Mouse (Mus musculus) kidney, postnatal 10 days (tissue): ENCODE measurements around the gene Rbm20.
"Not testable (repeated sequence)": the region's sequence is repeated elsewhere in the genome, so short reads cannot be mapped to it uniquely, and the experiment has no call there.

Experiments
- DNase-seq: peaks from one replicate; pipeline ENCODE4 v3.0.0; 2021; ENCODE audit warnings: mixed read lengths

Gene Rbm20

GRCm38 (mm10) chr19:53890274-53890673 lies 213.2 kb downstream of the Rbm20 start:
- no peak for DNase-seq

GRCm38 (mm10) chr19:53890781-53891251 lies 213.7 kb downstream of the Rbm20 start:
- DNase-seq = peak; percentile 35

DNA sequence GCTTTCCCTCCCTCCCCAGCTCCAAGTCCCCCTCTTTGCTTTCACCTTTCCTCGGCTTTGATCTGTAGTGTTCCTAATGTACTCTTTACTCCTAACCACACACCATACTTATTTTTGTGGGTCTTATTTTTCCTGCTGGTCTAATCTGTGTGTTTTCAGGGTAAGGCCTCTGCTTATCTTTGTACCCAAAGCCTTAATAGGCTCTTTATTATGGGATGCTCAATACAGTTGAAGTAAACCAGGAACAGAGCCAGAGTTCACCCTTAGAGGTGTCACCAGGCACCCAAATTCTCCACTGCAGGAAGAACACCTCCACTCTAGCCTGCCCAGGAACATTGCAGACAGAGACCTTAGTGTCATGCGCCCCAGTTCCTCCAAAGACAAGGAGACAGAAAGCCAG lies 214.5 kb downstream of the Rbm20 start:
- DNase-seq = no peak

DNA sequence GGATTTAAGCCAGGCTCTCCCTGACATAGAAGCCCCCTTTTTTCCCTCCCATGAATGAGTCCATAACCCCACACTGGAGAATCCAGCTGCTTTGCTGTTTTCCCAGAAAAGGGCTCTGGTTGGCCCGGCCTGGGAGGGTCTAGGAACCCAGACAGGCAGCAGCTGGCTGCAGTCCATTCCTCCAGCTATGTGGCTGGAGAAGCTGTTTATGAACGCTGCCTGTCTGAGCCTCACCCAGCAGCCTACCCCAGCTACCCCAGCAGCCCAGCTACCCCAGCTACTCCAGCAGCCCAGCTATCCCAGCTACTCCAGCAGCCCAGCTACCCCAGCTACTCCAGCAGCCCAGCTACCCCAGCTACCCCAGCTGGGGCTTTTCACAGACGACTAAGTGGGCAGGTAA lies 215.0 kb downstream of the Rbm20 start, which contains the start of gene Pdcd4:
Pdcd4 (plus strand) TSS at position 171 of the 400 bp plus-strand sequence.
- DNase-seq = peak; percentile 69

- no peak for DNase-seq
These were observed 215.8 kb downstream of the Rbm20 start for GRCm38 (mm10) chr19:53892838-53893359.

DNA sequence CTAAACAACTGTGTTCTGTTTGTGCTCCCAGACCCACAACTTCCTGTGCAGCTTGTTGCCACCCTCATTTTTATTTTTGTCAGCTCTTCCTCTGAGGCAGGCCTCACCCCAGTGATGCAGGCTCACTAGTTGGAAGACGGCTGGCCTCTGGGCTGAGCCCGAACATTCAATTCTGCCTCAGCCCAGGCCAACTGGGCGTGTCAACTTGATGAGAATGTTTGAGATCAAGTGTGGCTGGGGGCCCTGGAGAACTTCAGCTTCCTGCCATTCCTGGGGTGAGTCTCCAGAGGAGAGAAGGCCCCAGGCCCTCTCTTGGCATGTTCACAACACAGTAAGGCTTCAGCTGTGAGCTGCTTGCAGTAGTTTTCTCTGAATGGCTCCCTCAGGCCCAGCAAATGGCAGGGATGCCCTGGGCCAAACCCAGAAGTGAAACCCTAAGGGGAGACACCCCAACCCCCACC lies 216.6 kb downstream of the Rbm20 start:
- peak; percentile 55 for DNase-seq

DNA sequence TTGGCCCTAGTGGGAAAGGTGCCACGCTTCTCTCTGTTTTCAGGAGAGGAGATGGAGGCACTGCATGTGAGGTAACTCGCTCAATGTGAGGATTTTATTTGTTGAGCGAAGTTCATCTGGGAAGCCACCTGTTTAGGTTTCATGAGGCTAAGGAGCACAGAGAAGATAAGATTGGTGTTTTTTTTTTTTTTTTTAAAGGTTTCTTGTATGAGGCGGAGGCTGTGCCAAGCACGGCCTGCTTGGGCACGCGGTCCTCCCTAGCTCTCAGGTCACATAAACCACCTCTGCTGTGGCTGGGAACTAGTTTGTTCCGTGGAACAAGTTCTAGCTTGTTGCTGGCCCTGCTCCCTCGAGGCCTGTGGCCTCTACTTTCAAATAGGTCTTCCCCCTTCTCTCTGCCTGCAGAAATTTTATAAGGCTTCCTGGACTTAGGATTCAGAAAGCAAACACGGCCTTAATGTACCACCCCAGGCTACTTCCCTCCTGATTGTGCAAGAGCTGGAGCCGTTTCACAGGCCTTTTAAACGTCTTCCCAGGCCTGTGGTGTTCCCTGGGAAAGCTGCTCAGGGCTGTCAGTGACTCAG lies 217.5 kb downstream of the Rbm20 start:
- DNase-seq = no peak

DNA sequence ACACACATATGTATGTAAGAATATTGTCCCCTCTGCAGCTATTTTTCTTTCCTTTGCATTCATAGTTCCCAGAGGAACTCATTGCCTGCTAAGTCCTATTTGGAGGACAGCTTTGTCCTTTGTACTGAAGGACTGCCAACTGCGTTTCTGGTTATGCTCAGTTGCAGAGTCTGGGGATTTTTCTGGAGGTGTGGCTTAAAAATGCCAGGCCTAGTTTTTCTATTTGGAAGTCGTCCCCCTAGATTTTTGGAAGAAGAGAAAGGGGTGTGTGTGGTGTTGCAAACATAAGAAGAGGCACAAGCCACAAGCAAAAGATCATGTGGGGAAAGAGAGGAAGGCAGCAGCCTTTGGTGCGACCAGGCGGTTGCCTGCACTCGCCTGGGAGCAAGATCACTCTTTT lies 220.9 kb downstream of the Rbm20 start:
- no peak for DNase-seq

GRCm38 (mm10) chr19:53898498-53898897 lies 221.4 kb downstream of the Rbm20 start:
- no peak for DNase-seq

GRCm38 (mm10) chr19:53898970-53899900 lies 222.1 kb downstream of the Rbm20 start:
- DNase-seq = peak; percentile 40

DNA sequence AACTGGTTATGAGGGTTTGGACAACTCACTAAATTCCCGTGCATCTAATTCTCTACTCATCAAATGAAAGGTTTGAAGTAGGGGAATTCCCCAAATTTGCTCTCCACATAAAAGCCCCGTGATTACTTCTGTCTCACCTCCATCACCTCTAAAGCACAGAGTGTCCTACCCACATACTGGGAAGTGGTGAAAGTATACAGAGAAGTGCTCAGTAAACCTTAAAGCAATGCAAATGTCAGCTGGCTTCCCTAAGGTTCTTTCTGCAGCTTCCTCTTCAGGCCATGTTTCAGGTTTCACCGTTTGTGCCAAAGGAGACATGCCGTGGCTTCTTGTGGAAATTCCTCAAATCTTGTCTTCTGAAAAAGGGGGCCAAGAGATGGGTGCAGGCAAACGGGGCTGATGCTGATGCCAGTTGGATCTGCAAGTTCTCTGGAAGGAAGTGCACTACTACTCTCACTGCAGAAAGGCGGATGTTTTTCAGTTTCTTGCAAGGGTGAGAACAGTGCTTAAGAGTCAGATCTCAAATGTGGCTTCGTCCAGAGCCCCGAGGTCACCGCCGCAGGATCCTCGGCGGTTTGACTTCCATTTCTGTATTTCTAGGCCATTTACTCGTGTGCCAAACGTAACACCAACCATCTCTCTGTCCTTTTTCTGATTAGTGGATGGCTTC lies 223.0 kb downstream of the Rbm20 start:
- no peak for DNase-seq

- no peak for DNase-seq
These were observed 225.0 kb downstream of the Rbm20 start for GRCm38 (mm10) chr19:53901931-53902738.

DNA sequence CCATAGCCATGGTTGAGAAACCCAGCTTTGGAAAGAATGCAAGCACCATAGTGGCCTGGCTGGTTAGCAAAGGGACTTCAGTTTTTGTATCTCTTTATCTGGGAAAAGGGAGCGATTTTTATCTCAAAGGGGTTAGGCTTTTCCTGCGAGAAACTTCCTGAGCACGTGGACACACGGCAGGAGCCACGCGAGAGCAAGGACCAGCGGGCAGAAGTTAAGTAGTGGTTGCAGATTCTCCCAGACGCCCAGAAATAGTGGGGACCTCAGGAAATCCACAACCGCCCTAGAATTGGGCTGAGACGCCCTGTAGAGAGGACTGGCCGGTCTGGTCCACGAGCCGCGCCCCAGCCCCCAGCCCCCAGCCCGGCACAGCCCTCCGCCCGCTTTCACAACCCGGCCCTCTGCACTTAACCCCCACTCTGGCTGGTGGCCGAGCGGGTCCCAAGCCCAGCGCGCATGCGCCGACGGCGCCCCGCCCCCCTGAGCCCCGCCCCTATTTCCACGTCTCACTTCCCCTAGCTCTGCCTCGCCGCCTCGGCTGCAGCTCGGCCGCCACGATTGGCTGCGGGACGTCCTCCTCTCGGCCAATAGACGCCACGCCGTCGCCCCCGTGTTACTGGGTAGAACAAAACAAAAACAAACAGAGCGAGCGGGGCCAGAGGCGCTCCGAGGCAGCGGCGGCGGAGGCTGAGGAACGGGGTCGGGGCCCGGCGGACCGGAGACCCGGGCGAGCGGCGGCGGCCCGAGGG lies 225.8 kb downstream of the Rbm20 start:
- DNase-seq = peak; percentile 98

DNA sequence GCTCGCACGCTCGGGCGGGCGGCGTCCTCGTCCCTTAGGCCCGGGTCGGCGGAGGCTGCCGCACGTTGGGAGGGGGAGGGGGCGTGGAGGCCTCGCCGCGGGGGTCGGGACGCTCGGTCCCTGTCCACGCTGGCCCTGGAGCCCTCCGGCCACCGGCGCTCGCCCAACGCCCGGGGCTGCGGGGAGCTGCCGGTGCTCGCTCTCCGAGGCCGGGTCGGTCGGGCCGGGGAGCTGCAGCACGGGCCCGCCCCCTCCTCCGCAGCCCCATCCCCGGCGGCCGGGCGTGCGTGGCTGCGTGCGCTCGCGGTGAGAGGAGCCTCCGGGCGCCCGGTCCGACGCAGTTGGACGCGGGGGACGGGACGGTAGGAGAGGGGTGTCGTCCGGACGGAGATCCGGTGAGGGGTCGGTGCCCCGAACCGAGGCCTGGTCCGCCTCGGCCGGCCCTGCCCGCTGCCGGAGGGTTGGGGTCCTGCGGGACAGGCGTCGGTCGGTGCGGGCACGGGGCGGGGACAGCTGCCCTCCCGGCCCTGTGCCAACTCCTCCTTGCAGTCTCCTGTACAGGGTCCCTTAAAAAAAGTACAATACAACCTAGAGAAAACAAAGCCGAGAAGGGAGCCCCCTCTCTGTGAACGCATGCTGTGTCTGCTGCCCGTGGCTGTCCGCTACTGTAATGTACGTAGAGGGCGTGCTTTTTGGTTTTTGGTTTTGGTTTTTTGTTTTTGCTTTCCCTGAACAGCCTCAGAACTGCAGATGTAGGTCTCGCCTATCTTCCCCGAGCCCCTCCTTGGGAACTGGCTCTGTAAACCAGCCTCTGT lies 226.6 kb downstream of the Rbm20 start:
- peak; percentile 76 for DNase-seq

- DNase-seq = no peak
These were observed 227.9 kb downstream of the Rbm20 start for GRCm38 (mm10) chr19:53904833-53905480.

DNA sequence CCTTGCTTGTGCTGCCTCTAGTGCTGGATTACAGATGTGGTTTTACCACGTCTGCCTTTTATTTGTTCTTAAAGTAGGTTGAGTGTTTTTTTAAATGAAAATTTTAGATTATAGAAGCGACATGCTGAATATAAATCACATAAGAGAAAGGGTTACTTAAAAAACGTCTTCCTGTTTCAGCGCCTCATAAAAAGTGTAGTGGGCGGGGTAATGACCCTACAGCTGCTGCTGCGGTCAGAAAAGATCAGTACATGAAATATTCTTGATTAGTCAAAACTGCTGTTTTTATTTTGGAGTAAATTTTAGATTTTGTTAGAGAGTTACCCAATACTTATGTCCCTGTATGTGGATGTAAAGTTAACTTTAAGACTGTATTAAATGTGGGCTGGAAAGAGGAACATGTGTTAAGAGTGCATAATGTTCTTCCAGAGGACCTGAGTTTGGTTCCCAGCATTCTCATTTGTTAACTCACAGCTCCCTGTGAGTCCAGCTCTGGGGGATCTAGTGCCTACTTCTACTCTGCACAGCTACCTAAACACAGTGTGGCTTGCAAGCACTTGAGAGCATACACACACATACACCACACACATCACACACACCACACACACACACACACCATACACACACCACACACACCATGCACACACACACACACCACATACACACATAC lies 229.1 kb downstream of the Rbm20 start:
- DNase-seq = peak; percentile 53

- not testable (repeated sequence) for DNase-seq
These were observed 229.6 kb downstream of the Rbm20 start for GRCm38 (mm10) chr19:53906703-53907070.

GRCm38 (mm10) chr19:53914950-53915349 lies 237.8 kb downstream of the Rbm20 start:
- no peak for DNase-seq
